Mouse (Mus musculus) hindbrain, postnatal 0 days (tissue): ENCODE results near the gene Elfn2. TPM values are rescaled to one million over a fixed set of nuclear protein-coding genes. Genes with fewer than 3 reads are reported as not detected.

Experiments used
- ATAC-seq: fragments of 200-750 bp; cut with Nextera tagmentation; 2 replicates; pipeline ENCODE4 v1.8.0; 2017; ENCODE audit warnings: mild to moderate bottlenecking, moderate TSS enrichment, moderate library complexity
- DNase-seq: peaks from one replicate; pipeline ENCODE4 v3.0.0-alpha.2; 2015; ENCODE audit warnings: low spot score
- H3K27ac ChIP-seq: fragments of 300-500 bp; sonication (generic); 2 replicates; pipeline ENCODE4 v1.5.1; 2014; ENCODE audit warnings: mild to moderate bottlenecking
- H3K27me3 ChIP-seq: fragments of 300-500 bp; sonication (generic); 2 replicates; pipeline ENCODE4 v1.6.1; 2014; ENCODE audit warnings: low read length, mixed read lengths; ENCODE audit not compliant: insufficient read depth
- H3K36me3 ChIP-seq: fragments of 300-500 bp; sonication (generic); 2 replicates; pipeline ENCODE4 v1.6.1; 2014; ENCODE audit warnings: low read length, mixed read lengths; ENCODE audit not compliant: insufficient read depth
- H3K4me1 ChIP-seq: fragments of 300-500 bp; sonication (generic); 2 replicates; pipeline ENCODE4 v1.6.1; 2014; ENCODE audit warnings: antibody characterized with exemption, low read length, mixed read lengths; ENCODE audit not compliant: insufficient read depth
- H3K4me2 ChIP-seq: fragments of 300-500 bp; sonication (generic); 2 replicates; pipeline ENCODE4 v1.6.1; 2014; ENCODE audit warnings: low read depth, mild to moderate bottlenecking, low read length, moderate library complexity, mixed read lengths
- H3K4me3 ChIP-seq: fragments of 300-500 bp; sonication (generic); 2 replicates; pipeline ENCODE4 v1.5.1; 2014; ENCODE audit warnings: low read length
- H3K9ac ChIP-seq: fragments of 300-500 bp; sonication (generic); replicated peaks from 2 replicates; pipeline ENCODE4 v1.6.1; 2014; ENCODE audit warnings: mild to moderate bottlenecking, low read length, moderate library complexity, mixed read lengths
- H3K9me3 ChIP-seq: fragments of 300-500 bp; sonication (generic); 2 replicates; pipeline ENCODE4 v1.6.1; 2016; ENCODE audit warnings: low read length, mixed read lengths
- CTCF ChIP-seq: IDR thresholded peaks from 2 replicates; pipeline ENCODE4 v1.5.1; 2016; ENCODE audit warnings: antibody characterized with exemption, control low read depth, low read depth
- WGBS: fragments of 180-500 bp; shearing (Covaris S2); extraction: QIAGEN DNeasy Blood & Tissue Kit; methylation state at CpG from one replicate; pipeline ENCODE4 v1.1.7; 2014; 5-methylcytosine and 5-hydroxymethylcytosine counted together
- polyA plus RNA-seq: library from polyadenylated mRNA; unstranded; fragments of >200 nt; fragmentation: Nextera tagmentation; extraction: Ambion mirVana; gene quantifications from 2 replicates; pipeline ENCODE4 v1.2.1, GENCODE M21; 2015
- total RNA-seq: library from RNA; depleted of rRNA; stranded (reverse); fragments of >200 nt; gene quantifications from 2 replicates; pipeline ENCODE4 v1.2.3, GENCODE M21; 2014

The Elfn2 gene
- total and polyA plus RNA-seq, 2 experiments from 2014 or later, result 9.1 to 40.9 TPM

DNA sequence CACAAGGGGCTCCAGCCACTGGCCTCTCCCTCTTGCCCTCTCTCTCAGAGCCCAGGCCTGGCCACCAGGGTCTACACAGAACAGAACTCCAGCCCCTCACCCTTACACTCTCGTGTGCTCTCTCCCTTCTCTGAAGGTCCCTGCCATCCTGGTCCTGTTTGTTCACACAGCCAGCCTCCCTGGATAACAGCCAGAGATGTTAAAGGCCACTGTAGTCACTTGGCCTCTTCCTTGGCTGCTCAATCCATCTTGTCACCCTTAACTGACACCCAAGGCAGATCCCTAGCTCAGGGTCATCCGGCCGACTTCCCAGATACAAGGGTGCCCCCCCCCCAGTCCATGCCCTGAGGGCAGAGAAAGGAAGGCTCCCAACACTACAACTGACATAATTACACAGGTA, 36.7 kb upstream of the Elfn2 start:
- H3K4me2 ChIP-seq, result no peak overlapping the region
- DNase-seq (no peak), ATAC-seq (no peak)
- TF ChIP-seq CTCF, result no peak
- no peaks in the 10 kb centered on the region for H3K27me3 ChIP-seq
- no peaks in the 10 kb centered on the region for H3K36me3 ChIP-seq
- no peak overlapping the region for H3K27ac ChIP-seq
- H3K9me3 ChIP-seq, result no peaks in the 10 kb centered on the region
- WGBS, result 53% methylated on average over 3 of the region's 3 CpGs
- H3K4me3 ChIP-seq, result no peak overlapping the region
- no peak overlapping the region for H3K9ac ChIP-seq
- H3K4me1 ChIP-seq, result peaks cover 8% of the 10 kb centered on the region; the same call in 1 of the 2 replicates

DNA sequence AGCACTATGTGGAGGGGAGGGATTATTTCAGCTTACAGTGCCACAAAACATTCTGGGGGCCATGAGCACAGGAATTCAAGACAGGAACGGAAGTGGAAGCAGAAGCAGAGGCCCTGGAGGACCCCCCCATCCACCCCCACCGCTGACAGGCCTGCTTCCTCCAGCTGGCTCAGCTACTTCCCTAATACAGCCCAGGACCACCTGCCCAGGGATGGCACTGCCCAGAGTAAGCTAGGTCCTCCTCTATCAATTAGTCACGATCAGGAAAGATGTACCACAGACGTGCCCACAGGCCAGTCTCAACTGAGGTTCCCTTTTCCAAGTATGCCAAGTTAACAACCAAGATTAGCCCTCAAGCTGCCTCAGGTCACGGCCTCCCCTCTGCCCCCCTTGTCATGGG, 35.6 kb upstream of the Elfn2 start:
- no peak overlapping the region for H3K27ac ChIP-seq
- H3K4me2 ChIP-seq, result no peak overlapping the region
- no peaks in the 10 kb centered on the region for H3K27me3 ChIP-seq
- ATAC-seq (no peak), DNase-seq (no peak)
- no peaks in the 10 kb centered on the region for H3K36me3 ChIP-seq
- no peak overlapping the region for H3K9ac ChIP-seq
- H3K4me1 ChIP-seq, result peaks cover 8% of the 10 kb centered on the region; the same call in 1 of the 2 replicates
- no peak overlapping the region for H3K4me3 ChIP-seq
- no peaks in the 10 kb centered on the region for H3K9me3 ChIP-seq
- no peak for TF ChIP-seq CTCF
- 73% methylated on average over 5 of the region's 5 CpGs for WGBS

DNA sequence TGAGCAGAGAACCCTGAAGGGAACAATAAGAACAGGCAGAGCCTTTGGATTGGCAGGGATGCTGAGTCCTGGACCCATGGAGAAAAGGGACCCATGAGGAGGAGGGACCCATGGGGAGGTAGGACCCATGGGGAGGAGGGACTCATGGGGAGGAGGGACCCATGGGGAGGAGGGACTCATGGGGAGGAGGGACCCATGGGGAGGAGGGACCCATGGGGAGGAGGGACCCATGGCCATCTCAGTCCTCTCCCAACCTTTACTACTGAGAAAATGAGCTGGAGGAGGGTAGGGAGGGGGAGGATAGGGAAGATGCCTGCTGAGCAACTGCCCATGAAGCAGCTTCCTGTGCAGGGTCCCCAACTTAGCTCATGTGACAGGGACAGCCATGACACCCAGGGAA, 34.4 kb upstream of the Elfn2 start:
- TF ChIP-seq CTCF, result no peak
- Histone ChIP-seq H3K27me3 (no peaks in the 10 kb centered on the region), H3K9me3 (no peaks in the 10 kb centered on the region), H3K36me3 (no peaks in the 10 kb centered on the region), H3K4me1 (peaks cover 8% of the 10 kb centered on the region; the same call in 1 of the 2 replicates), H3K4me2 (no peak overlapping the region), H3K27ac (no peak overlapping the region), H3K4me3 (no peak overlapping the region), H3K9ac (no peak overlapping the region)
- ATAC-seq (no peak), DNase-seq (no peak)

DNA sequence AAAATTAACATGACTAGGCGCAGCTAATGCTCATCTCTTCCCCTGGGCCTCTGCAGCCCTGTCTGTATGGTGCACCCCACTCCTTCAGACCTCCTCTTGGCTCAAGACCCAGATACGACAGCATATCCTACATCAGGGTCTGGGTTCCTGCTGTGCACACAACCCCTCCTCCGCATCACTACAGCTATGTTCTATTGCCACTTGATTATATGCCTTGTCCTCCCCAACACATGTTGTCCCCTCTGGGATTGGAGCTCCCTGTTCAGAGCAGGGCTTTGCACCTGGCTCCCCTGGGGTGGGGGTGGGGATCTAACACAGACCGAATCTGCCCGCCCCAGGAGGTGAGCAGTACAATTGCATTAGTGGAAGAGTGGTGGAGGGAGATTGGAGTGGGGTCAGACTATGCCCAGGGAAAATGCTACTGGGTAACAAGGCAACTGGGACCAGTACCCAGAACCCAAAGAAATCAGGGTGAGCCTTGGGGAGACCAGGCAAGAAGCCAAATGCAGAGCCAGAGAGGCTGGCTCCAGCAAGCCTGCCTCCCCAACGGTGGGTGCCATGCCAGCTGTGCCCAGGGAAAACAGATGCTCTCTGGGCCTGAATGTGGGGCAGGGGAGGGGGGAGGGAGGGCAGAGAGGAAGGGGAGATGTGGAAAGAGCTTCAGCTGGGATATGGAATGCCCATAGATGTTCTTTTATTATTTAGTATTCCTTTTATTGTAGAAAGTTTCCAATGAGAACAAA, 32.2 kb upstream of the Elfn2 start:
- H3K9me3 ChIP-seq, result no peaks in the 10 kb centered on the region
- no peak overlapping the region for H3K4me2 ChIP-seq
- H3K9ac ChIP-seq, result no peak overlapping the region
- DNase-seq (peak; percentile 32), ATAC-seq (peak; percentile 14; the same call in 1 of the 2 replicates)
- no peaks in the 10 kb centered on the region for H3K36me3 ChIP-seq
- no peak overlapping the region for H3K27ac ChIP-seq
- no peaks in the 10 kb centered on the region for H3K27me3 ChIP-seq
- H3K4me3 ChIP-seq, result no peak overlapping the region
- 39% methylated on average over 6 of the region's 6 CpGs for WGBS
- TF ChIP-seq CTCF, result no peak
- H3K4me1 ChIP-seq, result peaks cover 8% of the 10 kb centered on the region; the same call in 1 of the 2 replicates

DNA sequence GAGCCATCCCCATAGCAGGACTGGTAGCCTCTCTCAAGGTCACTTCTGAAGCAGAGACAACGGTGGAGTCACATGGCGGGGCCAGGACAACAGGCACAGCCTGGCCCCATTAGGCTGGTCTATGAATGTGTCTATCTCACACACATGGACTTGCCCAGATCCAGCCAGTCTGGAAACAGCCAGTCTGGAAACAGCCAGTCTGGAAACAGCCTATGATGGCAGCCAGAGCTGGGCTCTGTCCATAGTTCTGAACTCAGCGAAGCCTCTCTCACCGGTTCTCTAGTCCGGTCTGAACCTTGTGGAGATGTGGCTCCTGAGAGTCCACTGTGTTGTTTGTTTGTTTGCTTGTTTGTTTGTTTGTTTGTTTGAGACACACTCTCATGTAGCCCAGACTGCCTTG, 31.3 kb upstream of the Elfn2 start:
- 61% methylated on average over 5 of the region's 5 CpGs for WGBS
- H3K27ac ChIP-seq, result no peak overlapping the region
- no peaks in the 10 kb centered on the region for H3K27me3 ChIP-seq
- H3K4me3 ChIP-seq, result no peak overlapping the region
- no peak for TF ChIP-seq CTCF
- ATAC-seq, result no peak
- no peak for DNase-seq
- H3K9ac ChIP-seq, result no peak overlapping the region
- H3K4me2 ChIP-seq, result no peak overlapping the region
- H3K9me3 ChIP-seq, result no peaks in the 10 kb centered on the region
- no peaks in the 10 kb centered on the region for H3K36me3 ChIP-seq
- peaks cover 7% of the 10 kb centered on the region; the same call in 1 of the 2 replicates for H3K4me1 ChIP-seq

DNA sequence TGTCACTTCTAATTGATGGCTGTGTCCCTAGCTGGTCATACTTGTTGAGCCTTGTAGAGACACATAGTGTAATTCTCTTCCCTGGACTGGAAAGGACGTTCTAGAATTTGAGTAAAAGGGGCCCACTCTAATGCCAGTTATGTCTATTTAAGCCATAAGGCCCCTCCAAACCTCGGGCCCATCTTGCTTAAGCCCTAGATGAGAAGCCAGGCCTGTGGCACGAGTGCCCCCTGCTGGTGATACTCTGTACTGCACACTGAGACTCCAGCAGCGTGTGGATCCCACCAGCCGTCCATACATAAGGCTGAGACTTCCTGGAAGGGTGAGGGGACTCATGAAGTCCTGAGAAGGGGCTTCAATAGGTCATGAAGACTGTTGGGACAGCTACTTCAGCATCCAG, 25.6 kb upstream of the Elfn2 start:
- peak; percentile 100 for TF ChIP-seq CTCF
- Histone ChIP-seq H3K4me2 (no peak overlapping the region), H3K36me3 (no peaks in the 10 kb centered on the region), H3K27ac (no peak overlapping the region), H3K9ac (no peak overlapping the region), H3K4me3 (no peak overlapping the region), H3K9me3 (no peaks in the 10 kb centered on the region), H3K27me3 (no peaks in the 10 kb centered on the region), H3K4me1 (no peaks in the 10 kb centered on the region; the same call in 1 of the 2 replicates)
- DNase-seq, result peak; percentile 91
- WGBS, result 4% methylated on average over 5 of the region's 5 CpGs
- peak; percentile 63 for ATAC-seq

DNA sequence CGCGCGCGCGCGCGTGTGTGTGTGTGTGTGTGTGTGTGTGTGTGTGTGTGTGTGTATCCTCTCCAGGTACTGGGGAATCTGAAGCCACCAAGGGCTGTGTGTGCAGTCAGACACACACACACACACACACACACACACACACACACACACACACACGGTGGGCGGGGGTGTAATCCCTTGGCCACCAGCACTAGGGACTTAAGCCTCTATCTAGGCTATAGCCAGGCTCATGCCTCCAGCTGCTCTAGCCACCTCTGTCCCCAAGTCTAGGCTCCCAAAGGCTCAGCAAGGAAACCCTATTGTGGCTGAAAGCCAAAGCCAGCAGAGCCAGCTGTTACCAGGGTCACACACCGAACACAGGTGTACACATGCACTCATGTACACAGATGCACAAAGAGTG, 24.3 kb upstream of the Elfn2 start:
- TF ChIP-seq CTCF, result no peak
- Histone ChIP-seq H3K4me3 (no peak overlapping the region), H3K27me3 (no peaks in the 10 kb centered on the region), H3K36me3 (no peaks in the 10 kb centered on the region), H3K27ac (no peak overlapping the region), H3K4me1 (no peaks in the 10 kb centered on the region; the same call in 1 of the 2 replicates), H3K9ac (no peak overlapping the region), H3K9me3 (no peaks in the 10 kb centered on the region), H3K4me2 (no peak overlapping the region)
- 86% methylated on average over 10 of the region's 10 CpGs for WGBS
- DNase-seq (no peak), ATAC-seq (no peak)
